Mouse (Mus musculus) monocyte, adult 5-6 weeks (primary cell): ENCODE measurements around the gene Kalrn. TPM values are rescaled to one million over a fixed set of nuclear protein-coding genes. Genes with fewer than 3 reads are reported as not detected.
A peak's percentile ranks its signal among the peaks of the same experiment; 100 is the strongest.

Experiments used
- ATAC-seq: fragments of 153-309, 156-312 bp; replicated peaks from 2 replicates; pipeline ENCODE4 v1.8.0; 2017; ENCODE audit warnings: mild to moderate bottlenecking; ENCODE audit not compliant: low TSS enrichment, insufficient number of reproducible peaks, severe bottlenecking, poor library complexity, low FRiP score
- total RNA-seq: library from RNA; stranded (forward); fragments of 200-1000, 200-491, 200-594 nt; gene quantifications from 3 replicates; pipeline ENCODE4 v1.2.3, GENCODE M21; 2017

Gene Kalrn
- total RNA-seq, 1 experiment from 2014 or later = 1.7 TPM

- ATAC-seq = peak; percentile 93
Observed at GRCm38 (mm10) chr16:33950830-33951229, 622.5 kb downstream of the Kalrn start.

GRCm38 (mm10) chr16:33950386-33950785 is 622.9 kb downstream of the Kalrn start:
- ATAC-seq = no peak

GRCm38 (mm10) chr16:33947664-33948571 is 625.4 kb downstream of the Kalrn start:
- no peak for ATAC-seq

- ATAC-seq = no peak
Observed at GRCm38 (mm10) chr16:33946021-33946420, 627.3 kb downstream of the Kalrn start.

DNA sequence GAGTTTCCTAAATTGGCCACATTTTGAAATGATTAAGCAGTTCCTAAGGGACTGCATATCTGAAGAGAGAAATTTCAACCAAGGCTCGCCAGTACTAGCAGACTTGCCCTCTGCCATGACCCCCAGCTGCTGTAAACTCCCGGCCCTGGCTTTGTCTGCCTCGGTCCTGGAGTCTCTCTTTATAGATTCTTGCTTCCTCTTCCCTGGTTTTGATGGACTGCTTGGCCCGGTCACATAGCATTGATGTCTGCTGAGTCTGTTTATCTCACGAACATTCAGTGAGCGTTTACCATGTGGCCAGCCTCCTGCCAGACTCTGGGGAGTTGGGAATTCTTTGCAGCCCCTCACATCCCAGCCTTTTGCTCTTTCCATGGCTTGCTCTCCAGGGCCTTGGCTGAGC is 628.6 kb downstream of the Kalrn start:
- no peak for ATAC-seq

- no peak for ATAC-seq
Observed at GRCm38 (mm10) chr16:33944126-33944525, 629.2 kb downstream of the Kalrn start.

DNA sequence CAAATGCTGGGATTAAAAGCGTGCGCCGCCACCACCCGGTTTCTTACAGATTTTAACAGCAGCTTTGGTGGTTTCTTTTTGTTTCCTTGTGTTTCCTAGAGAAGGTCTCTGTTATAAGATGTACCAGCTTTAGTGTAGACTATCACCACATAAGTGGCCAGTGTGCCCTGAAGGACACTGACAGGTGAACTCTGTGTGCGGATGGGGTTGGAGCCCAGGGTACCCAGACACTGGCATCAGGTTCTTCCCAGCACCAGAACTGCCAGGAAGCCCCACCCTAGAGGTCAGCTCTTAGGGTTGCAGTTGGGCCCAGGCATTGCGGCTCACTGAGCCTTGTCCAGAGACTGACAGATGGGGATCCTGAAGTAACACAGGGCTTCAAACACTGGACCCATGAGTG is 629.9 kb downstream of the Kalrn start:
- no peak for ATAC-seq

DNA sequence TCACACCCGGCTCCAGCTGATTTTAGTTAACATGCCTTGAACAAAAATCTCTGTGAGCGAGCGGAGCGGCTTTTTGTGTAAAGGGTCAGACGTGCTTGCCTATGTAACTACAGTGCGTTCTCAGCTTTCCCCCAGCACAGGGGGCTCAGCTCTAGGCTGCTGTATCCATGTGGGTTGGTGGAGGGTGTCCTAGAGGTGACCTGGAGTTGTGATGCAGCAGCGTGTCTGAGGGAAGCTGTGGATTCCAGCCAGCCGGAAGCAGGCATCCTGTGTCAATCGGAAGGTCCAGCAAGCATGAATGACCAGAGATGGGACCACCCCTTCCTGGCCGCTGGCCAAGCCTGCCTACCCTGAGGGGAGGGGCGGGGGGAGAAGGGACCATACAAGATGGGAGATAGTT is 631.0 kb downstream of the Kalrn start:
- no peak for ATAC-seq

DNA sequence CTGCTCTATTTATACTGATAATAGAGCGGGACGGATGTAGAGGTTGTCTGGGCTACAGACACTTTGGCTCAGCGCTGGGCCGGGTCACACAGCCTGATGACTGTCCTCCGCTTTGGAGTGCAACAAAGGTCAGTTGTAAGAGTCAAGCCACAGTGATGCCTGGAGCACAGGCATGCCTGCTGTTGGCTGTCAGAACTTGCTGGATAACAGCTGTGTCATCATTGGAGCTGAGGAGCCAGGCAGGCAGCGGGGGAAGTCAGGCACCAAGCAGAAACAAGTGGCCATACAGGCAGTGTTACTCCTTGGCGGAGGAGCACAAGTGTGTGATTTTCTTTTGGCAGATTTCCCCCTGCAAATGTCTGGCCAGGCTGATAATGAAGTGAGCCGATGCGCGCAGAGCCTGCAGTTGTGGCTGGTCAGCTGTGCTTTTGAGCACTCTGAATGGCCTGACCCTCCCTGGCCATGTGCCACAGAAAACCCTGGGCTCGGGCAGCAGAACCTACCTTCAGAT is 632.0 kb downstream of the Kalrn start:
- no peak for ATAC-seq

DNA sequence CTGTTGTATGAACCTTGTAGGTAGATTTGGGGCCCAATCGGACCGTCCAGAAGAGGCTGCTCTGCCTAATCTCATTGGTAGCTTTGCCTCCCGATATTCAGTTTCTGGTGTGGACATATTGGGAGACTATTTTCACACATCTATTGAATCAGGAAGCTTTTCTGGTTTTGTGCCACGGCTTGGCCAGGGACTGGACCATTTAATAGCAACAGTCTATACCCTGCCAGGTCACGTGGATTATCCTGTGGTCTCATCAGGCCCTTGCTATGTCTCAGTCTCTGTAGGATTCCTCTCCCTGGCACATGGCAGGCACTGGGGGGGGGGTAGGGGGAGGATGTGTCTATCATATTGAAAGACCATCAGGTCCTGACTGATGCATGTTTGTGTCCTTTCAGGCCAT is 633.2 kb downstream of the Kalrn start:
- ATAC-seq = no peak

DNA sequence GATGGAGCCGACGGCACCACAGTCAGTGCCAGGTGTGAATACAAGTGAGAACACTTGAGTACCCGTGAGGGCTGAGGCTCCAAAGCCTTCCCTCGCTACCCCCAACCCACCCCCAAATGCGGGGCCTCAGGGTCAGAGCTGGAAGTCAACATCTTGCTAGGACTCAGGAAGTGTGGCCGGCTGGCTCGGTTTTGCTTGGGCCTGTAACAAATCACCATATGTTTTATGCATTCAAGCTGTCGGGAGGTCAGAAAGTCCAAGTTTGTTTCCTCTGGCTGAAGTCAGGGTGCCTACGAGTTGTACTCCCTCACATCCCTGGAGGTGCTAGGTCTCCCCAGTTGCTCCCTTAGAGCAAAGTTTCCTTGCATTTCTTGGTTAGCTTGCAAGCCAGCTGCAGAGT is 633.7 kb downstream of the Kalrn start:
- no peak for ATAC-seq

DNA sequence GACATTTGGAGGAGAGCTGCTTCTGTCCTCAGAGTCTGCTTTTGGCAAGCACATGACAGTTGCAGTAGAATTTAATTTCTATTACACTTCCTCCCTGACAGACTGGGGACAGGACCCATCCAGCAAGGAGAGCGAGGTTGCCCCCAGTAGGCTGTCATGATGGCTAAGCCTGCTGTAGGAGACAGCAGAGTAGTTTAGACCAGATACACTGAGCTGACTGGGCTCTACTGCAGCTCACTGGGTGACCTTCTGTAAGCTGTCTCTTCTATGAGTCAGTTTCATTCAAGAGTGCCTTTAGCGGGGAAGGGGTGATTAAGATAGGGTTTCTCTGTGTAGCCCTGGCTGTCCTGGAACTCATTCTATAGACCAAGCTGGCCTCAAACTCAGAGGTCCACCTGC is 634.2 kb downstream of the Kalrn start:
- no peak for ATAC-seq

DNA sequence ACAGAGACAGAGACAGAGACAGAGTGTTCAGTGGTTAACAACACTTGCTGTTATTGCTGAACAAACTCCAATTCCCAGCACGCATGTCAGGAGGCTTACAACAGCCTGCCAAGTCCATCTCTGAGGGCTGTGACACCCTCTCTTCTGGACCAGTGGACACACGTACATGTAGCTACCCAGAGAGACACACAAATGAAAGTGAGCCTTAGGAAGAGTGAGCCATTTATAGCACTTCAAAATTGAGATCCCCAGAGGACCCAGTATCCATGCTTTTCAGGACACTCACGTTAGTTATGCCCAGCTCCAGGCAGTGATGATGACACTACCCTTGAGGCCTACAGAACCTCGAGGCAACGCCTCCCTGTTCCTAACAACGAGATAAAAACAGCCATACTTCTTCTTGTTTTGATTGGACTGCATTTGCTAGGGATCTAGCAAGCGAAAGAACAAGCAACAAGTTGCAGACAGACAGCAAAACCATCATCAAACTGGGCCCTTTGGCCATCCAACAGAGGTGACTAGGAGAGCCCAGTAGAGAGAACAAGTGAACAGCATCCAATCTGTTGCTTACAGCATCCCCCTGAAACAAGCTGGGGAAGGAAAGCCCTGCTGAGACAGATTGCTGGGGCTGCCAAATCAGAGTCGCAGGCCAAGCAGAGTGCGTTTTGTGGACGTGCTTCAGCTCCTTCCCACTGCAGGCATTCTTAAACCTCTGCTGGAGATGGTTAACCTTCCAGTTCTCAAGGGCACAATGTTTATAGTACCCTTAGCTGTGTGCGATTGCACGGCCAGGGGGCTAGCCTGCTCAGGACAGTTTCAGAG is 634.8 kb downstream of the Kalrn start:
- ATAC-seq = no peak

GRCm38 (mm10) chr16:33937567-33937966 is 635.8 kb downstream of the Kalrn start:
- no peak for ATAC-seq

DNA sequence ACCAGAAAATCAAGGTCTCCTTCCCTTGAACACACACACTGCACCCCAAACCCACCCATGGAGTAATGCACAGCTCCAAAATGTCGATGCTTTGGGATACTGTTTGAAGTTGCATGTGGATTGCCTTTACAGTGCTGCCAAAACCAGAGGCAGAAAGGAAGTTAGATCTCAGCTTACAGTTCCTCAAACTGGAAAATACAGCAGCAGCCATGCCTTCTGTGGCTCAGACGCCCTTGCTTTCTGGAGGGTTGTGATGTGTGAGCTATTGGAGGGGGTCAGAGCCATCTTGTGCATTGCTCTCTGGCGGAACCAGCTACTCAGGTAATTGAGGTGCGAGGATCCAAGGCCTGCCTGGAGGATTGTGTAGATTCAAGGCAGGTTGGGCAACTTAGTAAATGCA is 636.4 kb downstream of the Kalrn start:
- no peak for ATAC-seq

DNA sequence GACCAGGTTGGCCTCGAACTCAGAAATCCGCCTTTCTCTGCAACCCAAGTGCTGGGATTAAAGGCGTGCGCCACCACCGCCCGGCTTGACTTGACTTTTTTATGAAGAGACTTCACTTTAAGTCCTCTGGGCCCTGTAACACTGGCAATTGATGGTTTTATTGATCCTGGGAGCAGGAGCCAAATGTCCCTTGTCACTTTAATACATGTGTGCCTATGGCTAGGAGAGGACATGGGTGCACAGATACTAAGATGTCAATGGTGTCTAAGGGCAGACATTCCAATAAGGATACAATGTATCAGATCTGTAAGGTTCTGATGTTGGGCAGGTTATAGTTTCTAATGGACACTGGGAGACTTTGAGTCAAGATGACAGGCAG is 637.9 kb downstream of the Kalrn start:
- no peak for ATAC-seq

DNA sequence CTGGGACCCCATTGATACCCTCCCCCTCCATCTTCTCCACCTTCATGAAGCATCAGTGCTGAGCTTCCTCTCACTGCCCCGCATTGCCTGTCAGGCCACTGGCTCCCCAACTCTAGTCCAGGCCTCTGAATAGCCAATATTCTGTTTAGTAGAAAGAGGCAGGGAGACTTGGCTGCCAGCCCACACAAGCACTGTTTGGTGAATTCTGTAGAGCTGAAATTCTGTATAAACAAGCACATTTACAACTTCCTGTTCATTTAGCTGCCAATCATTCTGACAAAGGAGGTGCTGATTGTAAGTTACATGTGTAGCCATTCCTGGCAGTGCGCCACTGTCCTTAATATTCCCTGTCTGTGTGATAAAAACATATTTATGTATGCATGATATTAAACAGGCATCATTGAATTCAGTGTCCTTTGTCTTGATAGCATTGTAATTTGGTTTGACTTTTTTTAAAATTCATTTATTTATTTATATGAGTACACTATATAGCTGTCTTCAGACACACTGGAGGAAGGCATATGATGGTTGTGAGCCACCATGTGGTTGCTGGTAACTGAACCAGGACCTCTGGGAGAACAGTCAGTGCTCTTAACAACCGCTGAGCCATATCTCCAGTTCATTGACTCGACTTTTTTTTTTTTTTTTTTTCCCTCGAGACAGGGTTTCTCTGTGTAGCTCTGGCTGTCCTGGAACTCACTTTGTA is 638.5 kb downstream of the Kalrn start:
- no peak for ATAC-seq

- no peak for ATAC-seq
Observed at GRCm38 (mm10) chr16:33933411-33933810, 639.9 kb downstream of the Kalrn start.

- ATAC-seq = no peak
Observed at GRCm38 (mm10) chr16:33932126-33932525, 641.2 kb downstream of the Kalrn start.
